Mouse (Mus musculus) ES-Bruce4 (cell line): Measurements from ENCODE around the gene Prtn3.

Experiments
- CTCF ChIP-seq: IDR thresholded peaks from one replicate; pipeline ENCODE4 v1.8.1; 2011; ENCODE audit warnings: low read depth, low read length
- POLR2A ChIP-seq: IDR thresholded peaks from one replicate; pipeline ENCODE4 v1.8.1; 2011; ENCODE audit warnings: low read length; ENCODE audit not compliant: insufficient read depth

GRCm38 (mm10) chr10:79896306-79896705 lies 22.0 kb downstream of the Prtn3 start:
- TF ChIP-seq CTCF (no peak), POLR2A (no peak)
